Mouse (Mus musculus): ENCODE data around the gene Brcc3. TPM values are rescaled to one million over a fixed set of nuclear protein-coding genes. Genes with fewer than 3 reads are reported as not detected.
"Not testable (repeated sequence)": the region's sequence is repeated elsewhere in the genome, so short reads cannot be mapped to it uniquely, and the experiment has no call there.

Gene Brcc3
- polyA plus RNA-seq, 1 experiment from 2014 or later: 50.2 TPM

DNA sequence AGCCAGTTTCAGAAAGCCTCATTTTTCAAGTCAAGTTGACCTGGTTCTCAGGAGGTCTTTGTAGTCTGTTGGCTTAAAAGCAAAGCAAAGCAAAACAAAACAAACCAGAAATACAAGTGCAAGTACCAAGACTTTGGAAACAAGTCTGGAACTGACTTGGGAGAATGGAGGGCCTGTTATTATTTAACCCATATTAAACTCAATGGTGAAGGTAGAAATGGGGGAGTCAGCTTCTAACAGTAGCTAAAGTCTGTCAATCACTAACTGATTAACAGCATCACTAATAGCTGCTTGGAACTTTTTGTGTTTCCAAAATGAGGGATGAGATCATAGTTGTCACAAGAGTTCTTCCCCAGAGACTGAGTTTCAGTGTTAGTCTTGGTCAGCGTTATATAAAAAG lies 17.0 kb upstream of the Brcc3 start:
- no peak overlapping the region for H3K27ac ChIP-seq (replicated peaks in 1 of 2; ENCODE audit: control insufficient read depth in 1 of 2, insufficient read depth in 1 of 2, low read depth in 2 of 2, low read length in 2 of 2)
- H3K4me2 ChIP-seq (ENCODE audit: low read length): no peak overlapping the region
- no peaks in the 10 kb centered on the region for H3K27me3 ChIP-seq (ENCODE audit: control insufficient read depth, insufficient read depth, low read length)
- no peak overlapping the region for H3K4me3 ChIP-seq (ENCODE audit: control insufficient read depth in 1 of 2, insufficient read depth in 1 of 2, low read depth in 1 of 2, low read length in 2 of 2)
- 89% methylated on average over 1 of the region's 1 CpGs for WGBS
- H3K36me3 ChIP-seq (ENCODE audit: control insufficient read depth, insufficient read depth, low read length): peaks cover 6% of the 10 kb centered on the region; the same call in 1 of the 2 replicates
- no peaks in the 10 kb centered on the region for H3K4me1 ChIP-seq (ENCODE audit: control insufficient read depth in 2 of 2, insufficient read depth in 2 of 2, low read length in 2 of 2)
- no peaks in the 10 kb centered on the region for H3K9me3 ChIP-seq (ENCODE audit: control insufficient read depth, low read length)
- ATAC-seq (ENCODE audit: insufficient number of reproducible peaks, insufficient read depth, low FRiP score, low read depth): no peak
- no peak overlapping the region for H3K9ac ChIP-seq (ENCODE audit: low read length)

GRCm38 (mm10) chrX:75402668-75403067 lies 13.8 kb upstream of the Brcc3 start:
- no peak overlapping the region for H3K9ac ChIP-seq (ENCODE audit: low read length)

GRCm38 (mm10) chrX:75403350-75403749 lies 13.1 kb upstream of the Brcc3 start:
- Histone ChIP-seq H3K36me3 (ENCODE audit: control insufficient read depth, insufficient read depth, low read length) (0 out of 2 replicates have a peak, but pooled peaks cover 7% of the 10 kb centered on the region), H3K27ac (replicated peaks in 1 of 2; ENCODE audit: control insufficient read depth in 1 of 2, insufficient read depth in 1 of 2, low read depth in 2 of 2, low read length in 2 of 2) (no peak overlapping the region), H3K4me3 (ENCODE audit: control insufficient read depth in 1 of 2, insufficient read depth in 1 of 2, low read depth in 1 of 2, low read length in 2 of 2) (no peak overlapping the region), H3K9me3 (ENCODE audit: control insufficient read depth, low read length) (no peaks in the 10 kb centered on the region), H3K4me1 (ENCODE audit: control insufficient read depth in 2 of 2, insufficient read depth in 2 of 2, low read length in 2 of 2) (no peaks in the 10 kb centered on the region), H3K9ac (ENCODE audit: low read length) (no peak overlapping the region), H3K27me3 (ENCODE audit: control insufficient read depth, insufficient read depth, low read length) (no peaks in the 10 kb centered on the region), H3K4me2 (ENCODE audit: low read length) (no peak overlapping the region)
- ATAC-seq (ENCODE audit: insufficient number of reproducible peaks, insufficient read depth, low FRiP score, low read depth): no peak

More at GRCm38 (mm10) chrX:75402668-75403067, 13.8 kb upstream of the Brcc3 start:
- Histone ChIP-seq H3K4me2 (ENCODE audit: low read length) (no peak overlapping the region), H3K4me3 (ENCODE audit: control insufficient read depth in 1 of 2, insufficient read depth in 1 of 2, low read depth in 1 of 2, low read length in 2 of 2) (no peak overlapping the region), H3K27me3 (ENCODE audit: control insufficient read depth, insufficient read depth, low read length) (no peaks in the 10 kb centered on the region), H3K36me3 (ENCODE audit: control insufficient read depth, insufficient read depth, low read length) (0 out of 2 replicates have a peak, but pooled peaks cover 7% of the 10 kb centered on the region), H3K27ac (replicated peaks in 1 of 2; ENCODE audit: control insufficient read depth in 1 of 2, insufficient read depth in 1 of 2, low read depth in 2 of 2, low read length in 2 of 2) (no peak overlapping the region), H3K4me1 (ENCODE audit: control insufficient read depth in 2 of 2, insufficient read depth in 2 of 2, low read length in 2 of 2) (no peaks in the 10 kb centered on the region), H3K9me3 (ENCODE audit: control insufficient read depth, low read length) (no peaks in the 10 kb centered on the region)
- 72% methylated on average over 2 of the region's 2 CpGs for WGBS
- no peak for ATAC-seq (ENCODE audit: insufficient number of reproducible peaks, insufficient read depth, low FRiP score, low read depth)

- Histone ChIP-seq H3K4me2 (ENCODE audit: low read length) (no peak overlapping the region), H3K4me3 (ENCODE audit: control insufficient read depth in 1 of 2, insufficient read depth in 1 of 2, low read depth in 1 of 2, low read length in 2 of 2) (no peak overlapping the region), H3K27me3 (ENCODE audit: control insufficient read depth, insufficient read depth, low read length) (no peaks in the 10 kb centered on the region), H3K4me1 (ENCODE audit: control insufficient read depth in 2 of 2, insufficient read depth in 2 of 2, low read length in 2 of 2) (no peaks in the 10 kb centered on the region), H3K36me3 (ENCODE audit: control insufficient read depth, insufficient read depth, low read length) (0 out of 2 replicates have a peak, but pooled peaks cover 6% of the 10 kb centered on the region), H3K9me3 (ENCODE audit: control insufficient read depth, low read length) (no peaks in the 10 kb centered on the region), H3K9ac (ENCODE audit: low read length) (no peak overlapping the region), H3K27ac (replicated peaks in 1 of 2; ENCODE audit: control insufficient read depth in 1 of 2, insufficient read depth in 1 of 2, low read depth in 2 of 2, low read length in 2 of 2) (no peak overlapping the region)
- no peak for ATAC-seq (ENCODE audit: insufficient number of reproducible peaks, insufficient read depth, low FRiP score, low read depth)
- 83% methylated on average over 1 of the region's 1 CpGs for WGBS
Observed at GRCm38 (mm10) chrX:75409711-75410110, 6.7 kb upstream of the Brcc3 start.

GRCm38 (mm10) chrX:75454597-75454996 lies 38.2 kb downstream of the Brcc3 start:
- Histone ChIP-seq H3K4me3 (ENCODE audit: control insufficient read depth in 1 of 2, insufficient read depth in 1 of 2, low read depth in 1 of 2, low read length in 2 of 2) (no peak overlapping the region), H3K27ac (replicated peaks in 1 of 2; ENCODE audit: control insufficient read depth in 1 of 2, insufficient read depth in 1 of 2, low read depth in 2 of 2, low read length in 2 of 2) (no peak overlapping the region), H3K4me1 (ENCODE audit: control insufficient read depth in 2 of 2, insufficient read depth in 2 of 2, low read length in 2 of 2) (no peaks in the 10 kb centered on the region), H3K4me2 (ENCODE audit: low read length) (no peak overlapping the region), H3K9me3 (ENCODE audit: control insufficient read depth, low read length) (no peaks in the 10 kb centered on the region), H3K36me3 (ENCODE audit: control insufficient read depth, insufficient read depth, low read length) (peaks cover 19% of the 10 kb centered on the region), H3K9ac (ENCODE audit: low read length) (no peak overlapping the region), H3K27me3 (ENCODE audit: control insufficient read depth, insufficient read depth, low read length) (no peaks in the 10 kb centered on the region)
- WGBS: 74% methylated on average over 1 of the region's 1 CpGs
- no peak for ATAC-seq (ENCODE audit: insufficient number of reproducible peaks, insufficient read depth, low FRiP score, low read depth)

- Histone ChIP-seq H3K4me3 (ENCODE audit: control insufficient read depth in 1 of 2, insufficient read depth in 1 of 2, low read depth in 1 of 2, low read length in 2 of 2) (peak overlapping the region; percentile 30 to 54), H3K9ac (ENCODE audit: low read length) (0 out of 2 replicates have a peak overlapping the region, but pooled peaks have one; percentile 46), H3K4me2 (ENCODE audit: low read length) (peak overlapping the region; percentile 57)
- ATAC-seq (ENCODE audit: insufficient number of reproducible peaks, insufficient read depth, low FRiP score, low read depth): 0 out of 2 replicates have a peak, but pooled peaks have one; percentile 39
- not testable (repeated sequence) for H3K27me3 ChIP-seq (ENCODE audit: control insufficient read depth, insufficient read depth, low read length); H3K4me1 ChIP-seq (ENCODE audit: control insufficient read depth in 2 of 2, insufficient read depth in 2 of 2, low read length in 2 of 2); H3K27ac ChIP-seq (replicated peaks in 1 of 2; ENCODE audit: control insufficient read depth in 1 of 2, insufficient read depth in 1 of 2, low read depth in 2 of 2, low read length in 2 of 2); H3K36me3 ChIP-seq (ENCODE audit: control insufficient read depth, insufficient read depth, low read length); H3K9me3 ChIP-seq (ENCODE audit: control insufficient read depth, low read length)
- WGBS: 18% methylated on average over 37 of the region's 37 CpGs
Observed at GRCm38 (mm10) chrX:75475182-75475644, 58.8 kb downstream of the Brcc3 start.

DNA sequence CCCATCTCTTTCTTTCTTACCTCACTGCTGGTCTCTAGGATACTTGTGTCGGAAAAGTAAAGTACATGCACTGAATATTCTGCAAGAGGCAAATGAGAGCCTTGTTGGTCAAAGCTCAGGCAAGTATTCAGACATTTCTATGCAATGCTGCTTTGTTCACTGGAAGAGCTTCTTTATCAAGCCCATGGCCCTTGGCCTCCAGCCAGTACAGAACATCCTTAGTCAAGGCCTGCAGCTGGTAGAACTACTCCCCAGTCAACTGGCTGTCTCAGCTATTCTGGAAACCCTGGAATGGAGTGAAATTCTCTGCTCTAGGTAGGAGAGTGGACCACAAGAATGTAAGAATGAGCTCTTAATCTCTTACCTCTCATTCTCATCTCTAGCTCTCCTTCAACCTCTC lies 73.5 kb downstream of the Brcc3 start:
- WGBS: 67% methylated on average over 1 of the region's 1 CpGs
- no peaks in the 10 kb centered on the region for H3K9me3 ChIP-seq (ENCODE audit: control insufficient read depth, low read length)
- no peaks in the 10 kb centered on the region for H3K4me1 ChIP-seq (ENCODE audit: control insufficient read depth in 2 of 2, insufficient read depth in 2 of 2, low read length in 2 of 2)
- H3K27ac ChIP-seq (replicated peaks in 1 of 2; ENCODE audit: control insufficient read depth in 1 of 2, insufficient read depth in 1 of 2, low read depth in 2 of 2, low read length in 2 of 2): no peak overlapping the region
- ATAC-seq (ENCODE audit: insufficient number of reproducible peaks, insufficient read depth, low FRiP score, low read depth): no peak
- no peaks in the 10 kb centered on the region for H3K36me3 ChIP-seq (ENCODE audit: control insufficient read depth, insufficient read depth, low read length)
- H3K4me3 ChIP-seq (ENCODE audit: control insufficient read depth in 1 of 2, insufficient read depth in 1 of 2, low read depth in 1 of 2, low read length in 2 of 2): no peak overlapping the region
- H3K4me2 ChIP-seq (ENCODE audit: low read length): no peak overlapping the region
- no peak overlapping the region for H3K9ac ChIP-seq (ENCODE audit: low read length)
- H3K27me3 ChIP-seq (ENCODE audit: control insufficient read depth, insufficient read depth, low read length): no peaks in the 10 kb centered on the region

Measured in heart, embryonic 14.5 days (tissue).